Mouse (Mus musculus) lung, embryonic 16.5 days (tissue): ENCODE results near the gene Olfr1440. TPM values are rescaled to one million over a fixed set of nuclear protein-coding genes. Genes with fewer than 3 reads are reported as not detected.

Experiments used
- ATAC-seq: fragments of 200-750 bp; cut with Nextera tagmentation; 2 replicates; pipeline ENCODE4 v1.8.0; 2017; ENCODE audit warnings: low read depth, mild to moderate bottlenecking, moderate library complexity
- H3K27ac ChIP-seq: fragments of 300-500 bp; sonication (generic); 2 replicates; pipeline ENCODE4 v1.5.1; 2014; ENCODE audit warnings: mild to moderate bottlenecking, control low read depth, low read length
- H3K27me3 ChIP-seq: fragments of 300-500 bp; sonication (generic); 2 replicates; pipeline ENCODE4 v1.6.1; 2014; ENCODE audit warnings: low read depth, low read length, mixed read lengths; ENCODE audit not compliant: control insufficient read depth, insufficient read depth
- H3K36me3 ChIP-seq: fragments of 300-500 bp; sonication (generic); 2 replicates; pipeline ENCODE4 v1.6.1; 2014; ENCODE audit warnings: low read length; ENCODE audit not compliant: control insufficient read depth, insufficient read depth
- H3K4me1 ChIP-seq: fragments of 300-500 bp; sonication (generic); replicated peaks from 2 replicates; pipeline ENCODE4 v1.6.1; 2014; ENCODE audit warnings: low read length, mixed read lengths; ENCODE audit not compliant: control insufficient read depth, insufficient read depth
- H3K4me2 ChIP-seq: fragments of 300-500 bp; sonication (generic); 2 replicates; pipeline ENCODE4 v1.6.1; 2014; ENCODE audit warnings: low read depth, low read length, control low read depth
- H3K4me3 ChIP-seq: fragments of 300-500 bp; sonication (generic); 2 replicates; pipeline ENCODE4 v1.5.1; 2014; ENCODE audit warnings: mild to moderate bottlenecking, low read length, control low read depth
- H3K9ac ChIP-seq: fragments of 300-500 bp; sonication (generic); 2 replicates; pipeline ENCODE4 v1.6.1; 2014; ENCODE audit warnings: low read length, control low read depth
- H3K9me3 ChIP-seq: fragments of 300-500 bp; sonication (generic); 2 replicates; pipeline ENCODE4 v1.6.1; 2016; ENCODE audit warnings: low read length; ENCODE audit not compliant: control insufficient read depth
- WGBS: fragments of 180-500 bp; shearing (Covaris S2); extraction: QIAGEN DNeasy Blood & Tissue Kit; methylation state at CpG from one replicate; pipeline ENCODE4 v1.1.7; 2014; 5-methylcytosine and 5-hydroxymethylcytosine counted together
- polyA plus RNA-seq: library from polyadenylated mRNA; unstranded; fragments of >200 nt; fragmentation: Nextera tagmentation; extraction: Ambion mirVana; gene quantifications from 2 replicates; pipeline ENCODE4 v1.2.1, GENCODE M21; 2015

The Olfr1440 gene
- polyA plus RNA-seq, 1 experiment from 2014 or later, result not detected

GRCm38 (mm10) chr19:12433033-12433432, 46.0 kb downstream of the Olfr1440 start:
- no peaks in the 10 kb centered on the region for H3K4me1 ChIP-seq
- no peak overlapping the region for H3K4me2 ChIP-seq
- H3K9ac ChIP-seq, result no peak overlapping the region
- peak; percentile 82 for ATAC-seq
- H3K36me3 ChIP-seq, result no peaks in the 10 kb centered on the region
- no peaks in the 10 kb centered on the region for H3K9me3 ChIP-seq
- WGBS, result 4% methylated on average over 2 of the region's 2 CpGs
- no peaks in the 10 kb centered on the region for H3K27me3 ChIP-seq
- H3K4me3 ChIP-seq, result no peak overlapping the region
- H3K27ac ChIP-seq, result no peak overlapping the region

- no peaks in the 10 kb centered on the region for H3K27me3 ChIP-seq
- H3K27ac ChIP-seq, result no peak overlapping the region
- no peak overlapping the region for H3K9ac ChIP-seq
- no peak for ATAC-seq
- H3K4me2 ChIP-seq, result no peak overlapping the region
- WGBS, result 79% methylated on average over 4 of the region's 4 CpGs
- H3K4me1 ChIP-seq, result no peaks in the 10 kb centered on the region
- H3K9me3 ChIP-seq, result no peaks in the 10 kb centered on the region
- H3K36me3 ChIP-seq, result no peaks in the 10 kb centered on the region
- H3K4me3 ChIP-seq, result no peak overlapping the region
Measured at GRCm38 (mm10) chr19:12435011-12435416, 47.9 kb downstream of the Olfr1440 start.

GRCm38 (mm10) chr19:12435750-12436524, 48.9 kb downstream of the Olfr1440 start:
- 55% methylated on average over 4 of the region's 4 CpGs for WGBS
- H3K27me3 ChIP-seq, result no peaks in the 10 kb centered on the region
- 0 out of 2 replicates have a peak overlapping the region, but pooled peaks have one; percentile 5 for H3K27ac ChIP-seq
- H3K4me1 ChIP-seq, result no peaks in the 10 kb centered on the region
- no peak overlapping the region for H3K4me3 ChIP-seq
- peak; percentile 28; the same call in 1 of the 2 replicates for ATAC-seq
- no peaks in the 10 kb centered on the region for H3K9me3 ChIP-seq
- H3K36me3 ChIP-seq, result no peaks in the 10 kb centered on the region
- no peak overlapping the region for H3K4me2 ChIP-seq
- no peak overlapping the region for H3K9ac ChIP-seq

GRCm38 (mm10) chr19:12439581-12439980, 52.5 kb downstream of the Olfr1440 start:
- Histone ChIP-seq H3K4me1 (no peaks in the 10 kb centered on the region), H3K4me3 (no peak overlapping the region), H3K9ac (no peak overlapping the region), H3K27ac (no peak overlapping the region), H3K9me3 (no peaks in the 10 kb centered on the region), H3K4me2 (no peak overlapping the region), H3K36me3 (no peaks in the 10 kb centered on the region), H3K27me3 (no peaks in the 10 kb centered on the region)
- ATAC-seq, result no peak
- WGBS, result 33% methylated on average over 1 of the region's 1 CpGs

- no peaks in the 10 kb centered on the region for H3K9me3 ChIP-seq
- H3K4me2 ChIP-seq, result no peak overlapping the region
- H3K27me3 ChIP-seq, result no peaks in the 10 kb centered on the region
- WGBS, result 60% methylated on average over 5 of the region's 5 CpGs
- no peaks in the 10 kb centered on the region for H3K4me1 ChIP-seq
- no peak overlapping the region for H3K9ac ChIP-seq
- no peak overlapping the region for H3K27ac ChIP-seq
- H3K36me3 ChIP-seq, result no peaks in the 10 kb centered on the region
- ATAC-seq, result no peak
- H3K4me3 ChIP-seq, result no peak overlapping the region
Measured at GRCm38 (mm10) chr19:12440103-12440725, 53.1 kb downstream of the Olfr1440 start.

GRCm38 (mm10) chr19:12442560-12442959, 55.5 kb downstream of the Olfr1440 start:
- no peak overlapping the region for H3K9ac ChIP-seq
- H3K4me2 ChIP-seq, result no peak overlapping the region
- ATAC-seq, result no peak

GRCm38 (mm10) chr19:12445014-12445413, 57.9 kb downstream of the Olfr1440 start:
- H3K9me3 ChIP-seq, result no peaks in the 10 kb centered on the region
- no peaks in the 10 kb centered on the region for H3K36me3 ChIP-seq
- no peak overlapping the region for H3K9ac ChIP-seq
- no peak overlapping the region for H3K4me2 ChIP-seq
- no peak overlapping the region for H3K27ac ChIP-seq
- H3K4me3 ChIP-seq, result no peak overlapping the region
- no peaks in the 10 kb centered on the region for H3K27me3 ChIP-seq
- ATAC-seq, result no peak
- H3K4me1 ChIP-seq, result no peaks in the 10 kb centered on the region
- 72% methylated on average over 3 of the region's 3 CpGs for WGBS

More at GRCm38 (mm10) chr19:12442560-12442959, 55.5 kb downstream of the Olfr1440 start:
- no peaks in the 10 kb centered on the region for H3K9me3 ChIP-seq
- no peak overlapping the region for H3K27ac ChIP-seq
- H3K36me3 ChIP-seq, result no peaks in the 10 kb centered on the region
- no peak overlapping the region for H3K4me3 ChIP-seq
- H3K27me3 ChIP-seq, result no peaks in the 10 kb centered on the region
- WGBS, result 76% methylated on average over 4 of the region's 4 CpGs
- H3K4me1 ChIP-seq, result no peaks in the 10 kb centered on the region

Other genes starting within 250 kb of the Olfr1440 start
- gene Olfr1555-ps1, start 217.2 kb upstream of the Olfr1440 start, polyA plus RNA-seq, result not detected in 2 replicates
- not detected in 2 replicates for gene Olfr1431, start 186.6 kb upstream of the Olfr1440 start, polyA plus RNA-seq
- not detected in 2 replicates for gene Olfr1432, start 154.7 kb upstream of the Olfr1440 start, polyA plus RNA-seq
- gene Olfr262, start 145.6 kb upstream of the Olfr1440 start, polyA plus RNA-seq, result not detected in 2 replicates
- gene Olfr235, start 126.2 kb upstream of the Olfr1440 start, polyA plus RNA-seq, result not detected in 2 replicates
- not detected in 2 replicates for gene Olfr1434, start 107.4 kb upstream of the Olfr1440 start, polyA plus RNA-seq
- gene Olfr1436, start 88.1 kb upstream of the Olfr1440 start, polyA plus RNA-seq, result not detected in 2 replicates
- not detected in 2 replicates for gene Olfr1437, start 62.2 kb upstream of the Olfr1440 start, polyA plus RNA-seq
- gene Olfr1438-ps1, start 51.4 kb upstream of the Olfr1440 start, polyA plus RNA-seq, result not detected in 2 replicates
- not detected in 2 replicates for gene Olfr1441, start 30.2 kb downstream of the Olfr1440 start, polyA plus RNA-seq
- not detected in 2 replicates for gene Pfpl, start 40.6 kb downstream of the Olfr1440 start, polyA plus RNA-seq
- 0.79 and 0.88 TPM in 2 replicates for gene Mpeg1, start 73.5 kb downstream of the Olfr1440 start, polyA plus RNA-seq
- gene Dtx4, start 114.2 kb downstream of the Olfr1440 start, polyA plus RNA-seq, result 16.0 and 16.5 TPM in 2 replicates
- 31.1 and 33.6 TPM in 2 replicates for gene Fam111a, start 158.5 kb downstream of the Olfr1440 start, polyA plus RNA-seq
- gene Gm4952, start 212.7 kb downstream of the Olfr1440 start, polyA plus RNA-seq, result 0.09 and 0.29 TPM in 2 replicates
- not detected in 2 replicates for gene Glyat, start 246.0 kb downstream of the Olfr1440 start, polyA plus RNA-seq